Mouse (Mus musculus): ENCODE results near the gene Scpep1. TPM values are rescaled to one million over a fixed set of nuclear protein-coding genes. Genes with fewer than 3 reads are reported as not detected.
"Not testable (repeated sequence)": the region's sequence is repeated elsewhere in the genome, so short reads cannot be mapped to it uniquely, and the experiment has no call there.

Scpep1 gene
- total RNA-seq (2021), result 10 to 100 TPM; 22.1 to 25.2 TPM
- long read RNA-seq, experiment 1, transcript Scpep1-201 (13 exons, 2,097 nt), result major isoform, 63 of 64 reads
- long read RNA-seq, experiment 1, partial matches to known transcripts, result 0 of 64 reads
- long read RNA-seq, experiment 1, other reads (novel, unspliced or antisense), result 1 of 64 reads
- long read RNA-seq, experiment 2, transcript Scpep1-201 (13 exons, 2,097 nt), result major isoform, 46 of 48 reads
- long read RNA-seq, experiment 2, partial matches to known transcripts, result 2 of 48 reads
- long read RNA-seq, experiment 2, other reads (novel, unspliced or antisense), result 0 of 48 reads

DNA sequence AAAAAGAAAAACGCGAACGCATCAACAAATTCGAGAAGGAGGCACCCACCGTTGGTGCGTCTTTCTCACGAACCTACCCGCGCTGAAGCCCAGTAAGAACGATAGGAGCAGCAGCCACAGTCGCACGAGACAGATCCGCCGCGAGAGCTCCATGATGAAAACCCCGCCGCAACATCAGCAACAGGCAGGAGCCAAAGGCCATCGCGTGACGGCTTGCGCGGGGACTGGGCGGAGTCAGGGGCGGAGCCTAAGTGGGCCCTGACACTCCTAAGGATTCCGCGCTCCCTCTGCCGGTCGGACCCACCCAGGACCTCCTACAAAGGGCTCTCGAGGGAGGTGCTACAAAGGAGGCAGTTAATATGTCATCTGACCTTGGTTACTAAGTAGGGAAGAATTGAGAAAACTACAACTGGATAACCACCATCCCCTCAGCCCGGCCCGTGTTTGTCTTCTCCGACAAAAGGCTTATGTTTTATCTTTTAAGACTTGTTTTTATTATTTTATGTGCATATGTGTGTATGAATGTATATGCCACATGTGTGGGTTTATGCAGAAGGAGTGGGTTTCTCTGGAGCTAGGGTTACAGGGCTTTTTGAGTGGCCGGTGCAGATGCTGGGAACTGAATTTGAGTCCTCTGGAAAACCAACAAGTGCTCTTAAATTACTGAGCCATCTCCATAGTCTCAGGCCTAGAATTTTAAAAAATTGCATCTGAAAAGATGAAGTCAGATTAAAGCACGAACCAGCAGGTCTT lies at the start of gene Scpep1:
Gene Scpep1, minus strand, starts transcription at position 249 of the 753 bp plus-strand sequence.
- peak; percentile 97 to 98 for DNase-seq
- intact Hi-C loops (cut with DNase I), result loop anchor here (1.0 to 5.0 kb wide), 3 partner anchors 48 to 107 kb away; partner anchors contain the start of gene Akap1

GRCm38 (mm10) chr11:89003726-89004125 lies 48.5 kb upstream of the Scpep1 start:
- no peak for DNase-seq
- intact Hi-C loops (cut with DNase I), result no loop called here

GRCm38 (mm10) chr11:89003078-89003477 lies 47.8 kb upstream of the Scpep1 start:
- intact Hi-C loops (cut with DNase I), result no loop called here
- DNase-seq, result no peak

DNA sequence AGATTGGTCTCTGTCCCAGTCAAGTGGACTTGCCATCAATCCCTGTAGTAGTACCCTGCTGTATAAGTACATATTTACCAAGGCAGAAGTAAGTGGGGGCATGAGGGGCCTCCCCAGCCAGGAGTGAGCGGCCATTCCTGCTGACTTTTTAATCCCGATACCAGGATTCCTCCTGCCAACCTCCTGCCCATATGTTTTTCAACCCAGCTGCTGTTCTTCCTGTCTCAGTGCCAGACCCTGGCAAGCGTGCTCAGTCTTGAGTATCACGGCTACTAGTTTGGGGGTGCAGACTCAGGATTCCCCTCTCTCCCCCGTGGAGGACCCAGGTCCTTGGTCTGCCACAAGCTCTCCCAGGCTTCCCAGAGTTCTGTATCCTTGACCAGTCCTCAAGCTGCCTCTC lies 47.4 kb upstream of the Scpep1 start:
- intact Hi-C loops (cut with DNase I), result no loop called here
- no peak for DNase-seq

DNA sequence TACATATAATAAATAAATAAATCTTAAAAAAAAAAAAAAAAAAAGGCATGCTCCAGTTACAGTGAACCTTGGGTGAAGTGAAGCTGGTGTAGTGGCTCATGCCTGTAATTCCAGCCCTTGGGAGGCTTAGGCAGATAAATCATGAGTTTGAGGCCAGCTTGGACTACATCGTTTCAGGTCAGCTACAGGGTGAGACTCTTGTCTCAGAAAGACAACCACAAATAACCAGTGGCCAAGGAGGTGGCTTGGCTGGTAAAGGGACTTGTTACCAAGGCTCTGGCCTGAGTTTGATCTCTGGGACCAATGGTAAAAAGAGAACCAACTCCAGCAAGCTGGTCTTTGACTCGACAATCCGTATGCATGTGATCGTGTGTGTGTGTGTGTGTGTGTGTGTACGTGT lies 46.8 kb upstream of the Scpep1 start:
- DNase-seq, result no peak
- intact Hi-C loops (cut with DNase I), result no loop called here

- no peak for DNase-seq
- intact Hi-C loops (cut with DNase I), result loop anchor here (2.0 kb wide), 1 partner anchor 59 kb away; no protein-coding TSS in a partner anchor
Measured at GRCm38 (mm10) chr11:89001569-89001968, 46.3 kb upstream of the Scpep1 start.

DNA sequence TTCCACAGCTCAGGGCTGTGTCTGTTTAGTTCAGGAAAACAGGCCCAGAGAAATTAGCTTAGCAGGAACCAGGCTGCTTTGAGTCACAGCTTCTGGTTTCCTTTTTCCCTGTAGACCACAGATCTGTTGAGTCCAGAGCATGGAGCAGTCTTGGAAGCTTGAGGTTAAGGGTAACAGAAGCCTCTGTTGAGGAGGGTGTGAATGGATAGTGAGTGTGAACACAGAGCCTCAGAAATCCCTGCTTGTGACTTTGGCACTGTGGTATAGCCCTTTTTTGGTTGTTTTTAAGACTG lies 45.2 kb upstream of the Scpep1 start:
- DNase-seq, result no peak
- intact Hi-C loops (cut with DNase I), result loop anchor here (2.0 kb wide), 1 partner anchor 60 kb away; no protein-coding TSS in a partner anchor

DNA sequence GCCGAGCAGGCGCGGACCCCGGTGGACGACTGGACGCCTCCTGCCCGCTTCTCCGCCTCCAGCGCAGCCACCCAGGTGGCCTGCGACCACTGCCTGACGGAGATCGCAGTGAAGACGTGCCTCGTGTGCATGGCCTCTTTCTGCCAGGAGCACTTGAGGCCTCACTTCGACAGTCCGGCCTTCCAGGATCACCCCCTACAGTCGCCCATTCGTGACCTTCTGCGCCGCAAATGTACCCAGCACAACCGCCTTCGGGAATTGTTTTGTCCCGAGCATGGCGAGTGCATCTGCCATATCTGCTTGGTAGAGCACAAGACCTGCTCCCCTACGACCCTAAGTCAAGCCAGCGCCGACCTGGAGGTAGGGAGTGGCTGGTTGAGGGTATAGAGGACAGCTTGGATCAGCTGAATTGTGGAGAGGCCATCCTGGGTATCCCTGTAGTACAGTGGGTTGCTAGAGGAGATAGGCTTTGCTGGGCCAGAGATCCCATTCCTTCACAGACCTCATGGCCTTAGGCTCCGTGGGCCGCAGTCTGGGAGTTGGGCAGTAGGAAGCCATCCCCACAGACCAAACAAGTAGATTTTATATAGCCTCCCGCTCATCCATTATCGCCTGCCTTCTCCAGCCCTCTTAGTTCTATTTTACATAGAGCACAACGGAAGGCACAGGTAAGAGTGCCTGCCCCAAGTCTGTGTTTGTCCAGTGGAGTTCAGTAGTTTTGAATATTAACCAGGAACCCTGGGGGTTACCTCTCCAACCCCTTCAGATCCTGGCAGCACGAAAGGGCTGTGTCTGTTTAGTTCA lies 44.7 kb upstream of the Scpep1 start:
- intact Hi-C loops (cut with DNase I), result loop anchor here (2.0 kb wide), 2 partner anchors 23 to 61 kb away; no protein-coding TSS in a partner anchor
- DNase-seq, result peak in 1 of 2 experiments; percentile 34

DNA sequence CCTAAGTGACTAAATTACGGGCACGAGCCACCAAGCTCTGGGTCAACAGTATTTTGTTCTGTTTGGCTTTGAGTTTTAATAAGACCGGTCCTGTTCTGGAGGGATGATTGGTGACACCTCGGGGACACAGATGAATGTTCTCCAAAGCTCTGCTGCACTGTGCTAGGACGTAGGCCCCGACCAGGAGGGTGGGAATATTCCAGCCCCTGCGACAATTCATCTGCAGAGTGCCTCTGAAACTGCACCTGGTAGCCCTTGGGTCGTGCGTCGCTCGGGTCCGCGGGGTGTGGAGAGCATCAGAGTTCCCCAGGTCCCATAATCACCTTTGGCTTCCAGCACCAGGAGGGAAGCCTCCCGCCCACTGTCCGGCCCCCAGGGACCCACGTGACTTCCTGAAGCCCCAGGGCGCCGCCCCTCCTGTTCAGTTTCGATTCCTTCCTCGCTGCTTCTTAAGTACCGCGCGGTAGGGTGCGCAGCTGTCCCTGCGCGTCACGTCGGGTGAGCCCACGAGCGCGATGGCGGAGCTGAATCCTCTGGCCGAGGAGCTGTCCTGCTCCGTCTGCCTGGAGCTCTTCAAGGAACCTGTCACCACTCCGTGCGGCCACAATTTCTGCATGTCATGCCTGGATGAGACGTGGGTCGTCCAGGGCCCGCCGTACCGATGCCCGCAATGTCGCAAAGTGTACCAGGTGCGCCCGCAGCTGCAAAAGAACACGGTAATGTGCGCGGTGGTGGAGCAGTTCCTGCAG lies 43.9 kb upstream of the Scpep1 start, which contains the start of gene Trim25:
Gene Trim25, plus strand, starts transcription at position 403 of the 749 bp plus-strand sequence.
- intact Hi-C loops (cut with DNase I), result loop anchor here (2.0 kb wide), 1 partner anchor 24 kb away; no protein-coding TSS in a partner anchor
- DNase-seq, result peak; percentile 93 to 95

GRCm38 (mm10) chr11:88998406-88998805 lies 43.1 kb upstream of the Scpep1 start:
- intact Hi-C loops (cut with DNase I), result loop anchor here (2.0 kb wide), 1 partner anchor 24 kb away; no protein-coding TSS in a partner anchor
- no peak for DNase-seq

- intact Hi-C loops (cut with DNase I), result not testable (repeated sequence)
Measured at GRCm38 (mm10) chr11:88997343-88997742, 42.1 kb upstream of the Scpep1 start.

DNA sequence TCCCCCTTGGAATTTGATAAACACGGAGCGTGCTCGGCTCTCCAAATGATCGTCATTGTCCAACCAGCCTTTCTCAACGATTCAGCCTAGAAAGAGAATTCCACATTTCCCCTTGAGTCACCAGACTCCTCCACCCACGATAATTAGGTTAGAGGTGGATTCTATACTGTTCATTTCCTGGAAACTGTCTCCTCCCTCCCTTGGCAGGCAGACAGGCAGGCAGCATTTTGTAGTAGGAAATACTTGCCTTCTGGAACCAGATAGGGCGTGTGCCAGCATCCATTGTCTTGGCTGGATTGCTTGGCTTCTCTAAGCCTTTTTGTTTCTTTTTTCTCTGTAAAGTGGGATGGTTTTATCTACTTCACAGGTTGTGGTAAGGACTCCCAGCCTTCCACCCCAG lies 41.2 kb upstream of the Scpep1 start:
- peak in 1 of 2 experiments; percentile 51 for DNase-seq
- intact Hi-C loops (cut with DNase I), result no loop called here

More at GRCm38 (mm10) chr11:88997343-88997742, 42.1 kb upstream of the Scpep1 start:
- DNase-seq, result not testable (repeated sequence)

GRCm38 (mm10) chr11:88995616-88996015 lies 40.4 kb upstream of the Scpep1 start:
- DNase-seq, result no peak
- intact Hi-C loops (cut with DNase I), result no loop called here

- intact Hi-C loops (cut with DNase I), result no loop called here
- DNase-seq, result no peak
Measured at GRCm38 (mm10) chr11:88994492-88994891, 39.2 kb upstream of the Scpep1 start.

GRCm38 (mm10) chr11:88993625-88994024 lies 38.4 kb upstream of the Scpep1 start:
- peak; percentile 72 to 77 for DNase-seq
- intact Hi-C loops (cut with DNase I), result loop anchor here (1.0 to 2.0 kb wide), 2 partner anchors 46 to 75 kb away; no protein-coding TSS in a partner anchor

DNA sequence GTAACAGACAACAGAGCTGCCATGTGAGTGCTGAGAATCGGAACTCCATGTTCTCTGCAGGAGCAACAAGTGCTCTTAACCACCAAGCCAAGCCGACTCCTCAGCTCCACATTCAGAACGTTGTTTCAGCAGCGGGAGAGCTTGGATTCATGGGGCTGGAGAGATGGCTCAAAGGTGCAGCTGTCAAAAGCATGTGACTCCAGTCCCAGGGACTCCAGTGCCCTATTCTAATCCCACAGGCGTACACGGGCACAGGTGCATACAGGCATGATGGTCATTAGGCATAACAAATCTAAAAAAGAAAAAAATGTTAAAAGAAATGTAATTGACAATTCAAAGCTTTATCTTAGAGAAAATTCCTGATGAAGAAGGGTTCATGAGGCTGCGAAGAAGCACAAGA lies 37.9 kb upstream of the Scpep1 start:
- intact Hi-C loops (cut with DNase I), result loop anchor here (1.0 to 2.0 kb wide), 2 partner anchors 46 to 76 kb away; no protein-coding TSS in a partner anchor

GRCm38 (mm10) chr11:88989530-88989929 lies 34.3 kb upstream of the Scpep1 start:
- no peak for DNase-seq
- intact Hi-C loops (cut with DNase I), result loop anchor here (5.0 kb wide), 1 partner anchor 308 kb away; no protein-coding TSS in a partner anchor

More for the DNA sequence above, 37.9 kb upstream of the Scpep1 start:
- no peak for DNase-seq

- intact Hi-C loops (cut with DNase I), result loop anchor here (5.0 kb wide), 1 partner anchor 308 kb away; no protein-coding TSS in a partner anchor
- no peak for DNase-seq
Measured at GRCm38 (mm10) chr11:88988956-88989355, 33.7 kb upstream of the Scpep1 start.

DNA sequence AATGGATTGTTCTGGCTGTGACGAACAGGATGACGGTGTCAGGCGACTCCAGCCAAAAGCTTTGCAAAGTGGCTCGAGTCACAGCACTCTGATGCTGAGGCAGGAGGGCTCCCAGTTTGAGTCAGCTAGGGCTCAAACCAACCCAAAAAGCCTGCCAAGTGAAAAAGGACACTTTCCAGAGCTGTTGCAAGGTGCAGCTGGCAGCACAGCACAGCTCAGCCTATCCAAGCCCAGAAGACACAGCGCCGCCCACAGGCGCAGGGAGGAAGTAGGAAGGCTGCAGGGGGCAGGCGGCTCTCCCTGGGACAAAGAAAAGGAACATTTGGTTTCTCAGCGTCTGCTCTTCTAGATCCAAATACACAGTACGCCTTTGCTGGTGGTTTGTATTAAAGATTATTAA lies 31.4 kb upstream of the Scpep1 start:
- intact Hi-C loops (cut with DNase I), result loop anchor here (5.0 kb wide), 1 partner anchor 311 kb away; no protein-coding TSS in a partner anchor
- no peak for DNase-seq

All from heart, postnatal 14 days (tissue).